Mouse (Mus musculus) intestine, embryonic 14.5 days (tissue): ENCODE results near the gene Bloc1s3. TPM values are rescaled to one million over a fixed set of nuclear protein-coding genes. Genes with fewer than 3 reads are reported as not detected.

Experiments used
- ATAC-seq: fragments of 200-750 bp; cut with Nextera tagmentation; replicated peaks from 2 replicates; pipeline ENCODE4 v1.8.0; 2017; ENCODE audit warnings: low read depth, moderate number of reproducible peaks, moderate TSS enrichment, moderate library complexity; ENCODE audit not compliant: low FRiP score, low TSS enrichment
- DNase-seq: peaks from one replicate; pipeline ENCODE4 v3.0.0-alpha.2; 2018; ENCODE audit warnings: low spot score
- H3K27ac ChIP-seq: fragments of 300-500 bp; sonication (generic); 2 replicates; pipeline ENCODE4 v1.5.1; 2014; ENCODE audit warnings: low read depth, mild to moderate bottlenecking, control low read depth
- H3K27me3 ChIP-seq: fragments of 300-500 bp; sonication (generic); replicated peaks from 2 replicates; pipeline ENCODE4 v1.6.1; 2014; ENCODE audit warnings: low read length, control low read depth; ENCODE audit not compliant: control insufficient read depth, insufficient read depth
- H3K36me3 ChIP-seq: fragments of 300-500 bp; sonication (generic); 2 replicates; pipeline ENCODE4 v1.6.1; 2014; ENCODE audit warnings: low read length, control low read depth; ENCODE audit not compliant: control insufficient read depth, insufficient read depth
- H3K4me1 ChIP-seq: fragments of 300-500 bp; sonication (generic); replicated peaks from 2 replicates; pipeline ENCODE4 v1.6.1; 2014; ENCODE audit warnings: low read length, control low read depth, mixed read lengths; ENCODE audit not compliant: control insufficient read depth, insufficient read depth
- H3K4me2 ChIP-seq: fragments of 300-500 bp; sonication (generic); 2 replicates; pipeline ENCODE4 v1.6.1; 2014; ENCODE audit warnings: low read length
- H3K4me3 ChIP-seq: fragments of 300-500 bp; sonication (generic); 2 replicates; pipeline ENCODE4 v1.5.1; 2014; ENCODE audit warnings: low read depth, low read length, control low read depth, mixed read lengths
- H3K9ac ChIP-seq: fragments of 300-500 bp; sonication (generic); 2 replicates; pipeline ENCODE4 v1.6.1; 2014; ENCODE audit warnings: mild to moderate bottlenecking, low read length
- H3K9me3 ChIP-seq: fragments of 300-500 bp; sonication (generic); 2 replicates; pipeline ENCODE4 v1.6.1; 2016; ENCODE audit warnings: low read length, control low read depth; ENCODE audit not compliant: control insufficient read depth
- WGBS: fragments of 180-500 bp; shearing (Covaris S2); extraction: QIAGEN DNeasy Blood & Tissue Kit; methylation state at CpG from one replicate; pipeline ENCODE4 v1.1.7; 2014; 5-methylcytosine and 5-hydroxymethylcytosine counted together
- polyA plus RNA-seq: library from polyadenylated mRNA; unstranded; fragments of >200 nt; fragmentation: Nextera tagmentation; extraction: Ambion mirVana; gene quantifications from 2 replicates; pipeline ENCODE4 v1.2.1, GENCODE M21; 2014

The Bloc1s3 gene
- polyA plus RNA-seq, 1 experiment from 2014 or later, result 0.93 TPM

GRCm38 (mm10) chr7:19496214-19496555 is 12.0 kb downstream of the Bloc1s3 start:
- no peaks in the 10 kb centered on the region for H3K4me1 ChIP-seq
- peaks cover 12% of the 10 kb centered on the region for H3K27me3 ChIP-seq
- no peak overlapping the region for H3K4me3 ChIP-seq
- no peaks in the 10 kb centered on the region for H3K36me3 ChIP-seq
- WGBS, result 76% methylated on average over 5 of the region's 5 CpGs
- H3K9me3 ChIP-seq, result no peaks in the 10 kb centered on the region
- ATAC-seq (no peak), DNase-seq (no peak)
- no peak overlapping the region for H3K9ac ChIP-seq
- no peak overlapping the region for H3K4me2 ChIP-seq
- H3K27ac ChIP-seq, result no peak overlapping the region

- H3K27ac ChIP-seq, result no peak overlapping the region
- H3K9me3 ChIP-seq, result no peaks in the 10 kb centered on the region
- H3K36me3 ChIP-seq, result no peaks in the 10 kb centered on the region
- ATAC-seq, result no peak
- no peak for DNase-seq
- no peak overlapping the region for H3K9ac ChIP-seq
- H3K4me2 ChIP-seq, result no peak overlapping the region
- no peaks in the 10 kb centered on the region for H3K4me1 ChIP-seq
- WGBS, result 47% methylated on average over 20 of the region's 20 CpGs
- H3K27me3 ChIP-seq, result peaks cover 17% of the 10 kb centered on the region
- H3K4me3 ChIP-seq, result no peak overlapping the region
Observed at GRCm38 (mm10) chr7:19495521-19496213, 12.5 kb downstream of the Bloc1s3 start.

- peaks cover 23% of the 10 kb centered on the region for H3K27me3 ChIP-seq
- no peaks in the 10 kb centered on the region for H3K36me3 ChIP-seq
- H3K4me2 ChIP-seq, result no peak overlapping the region
- H3K4me3 ChIP-seq, result no peak overlapping the region
- no peak overlapping the region for H3K9ac ChIP-seq
- no peaks in the 10 kb centered on the region for H3K4me1 ChIP-seq
- H3K27ac ChIP-seq, result no peak overlapping the region
- ATAC-seq, result no peak
- WGBS, result 81% methylated on average over 25 of the region's 25 CpGs
- no peaks in the 10 kb centered on the region for H3K9me3 ChIP-seq
- DNase-seq, result no peak
Observed at GRCm38 (mm10) chr7:19494751-19495474, 13.3 kb downstream of the Bloc1s3 start.

GRCm38 (mm10) chr7:19491731-19492130 is 16.4 kb downstream of the Bloc1s3 start:
- ATAC-seq (no peak), DNase-seq (peak; percentile 70)
- Histone ChIP-seq H3K27me3 (peaks cover 48% of the 10 kb centered on the region), H3K4me1 (no peaks in the 10 kb centered on the region), H3K27ac (no peak overlapping the region), H3K4me2 (peak overlapping the region; percentile 34), H3K9ac (no peak overlapping the region), H3K36me3 (no peaks in the 10 kb centered on the region), H3K9me3 (no peaks in the 10 kb centered on the region), H3K4me3 (no peak overlapping the region)
- under 1% methylated on average over 26 of the region's 26 CpGs for WGBS

- Histone ChIP-seq H3K9me3 (no peaks in the 10 kb centered on the region), H3K4me1 (no peaks in the 10 kb centered on the region), H3K4me2 (0 out of 2 replicates have a peak overlapping the region, but pooled peaks have one; percentile 5), H3K4me3 (0 out of 2 replicates have a peak overlapping the region, but pooled peaks have one; percentile 15), H3K27me3 (peaks cover 48% of the 10 kb centered on the region), H3K36me3 (no peaks in the 10 kb centered on the region), H3K27ac (no peak overlapping the region), H3K9ac (no peak overlapping the region)
- no peak for ATAC-seq
- 9% methylated on average over 31 of the region's 31 CpGs for WGBS
- DNase-seq, result no peak
Observed at GRCm38 (mm10) chr7:19489525-19489924, 18.6 kb downstream of the Bloc1s3 start.

GRCm38 (mm10) chr7:19486549-19486948 is 21.6 kb downstream of the Bloc1s3 start:
- 89% methylated on average over 7 of the region's 7 CpGs for WGBS
- no peak for DNase-seq
- H3K9me3 ChIP-seq, result no peaks in the 10 kb centered on the region
- no peak overlapping the region for H3K27ac ChIP-seq
- no peaks in the 10 kb centered on the region for H3K36me3 ChIP-seq
- H3K4me3 ChIP-seq, result no peak overlapping the region
- H3K9ac ChIP-seq, result no peak overlapping the region
- no peak for ATAC-seq
- H3K27me3 ChIP-seq, result peaks cover 40% of the 10 kb centered on the region
- no peak overlapping the region for H3K4me2 ChIP-seq
- no peaks in the 10 kb centered on the region for H3K4me1 ChIP-seq

GRCm38 (mm10) chr7:19485488-19485887 is 22.7 kb downstream of the Bloc1s3 start:
- Histone ChIP-seq H3K4me2 (no peak overlapping the region), H3K4me3 (no peak overlapping the region), H3K27me3 (peaks cover 29% of the 10 kb centered on the region), H3K36me3 (no peaks in the 10 kb centered on the region), H3K9ac (no peak overlapping the region), H3K27ac (no peak overlapping the region), H3K4me1 (no peaks in the 10 kb centered on the region), H3K9me3 (no peaks in the 10 kb centered on the region)
- DNase-seq, result no peak
- ATAC-seq, result no peak
- 80% methylated on average over 1 of the region's 1 CpGs for WGBS

GRCm38 (mm10) chr7:19483281-19483680 is 24.9 kb downstream of the Bloc1s3 start:
- no peaks in the 10 kb centered on the region for H3K36me3 ChIP-seq
- no peaks in the 10 kb centered on the region for H3K9me3 ChIP-seq
- H3K9ac ChIP-seq, result no peak overlapping the region
- 84% methylated on average over 8 of the region's 8 CpGs for WGBS
- no peak overlapping the region for H3K4me2 ChIP-seq
- no peak overlapping the region for H3K27ac ChIP-seq
- ATAC-seq (no peak), DNase-seq (no peak)
- peaks cover 9% of the 10 kb centered on the region; the same call in 1 of the 2 replicates for H3K27me3 ChIP-seq
- no peak overlapping the region for H3K4me3 ChIP-seq
- H3K4me1 ChIP-seq, result no peaks in the 10 kb centered on the region
